Mouse (Mus musculus) cerebellum, adult 2 months (tissue): ENCODE results near the gene Syvn1.

Experiments
- CTCF ChIP-seq: fragments of 200-500 bp; IDR thresholded peaks from 2 replicates; pipeline ENCODE4 v1.5.1; 2011; ENCODE audit warnings: low read depth, mild to moderate bottlenecking, control low read depth, low read length, moderate library complexity, borderline replicate concordance; ENCODE audit not compliant: insufficient read depth
- POLR2A ChIP-seq: fragments of 200-500 bp; IDR thresholded peaks from 2 replicates; pipeline ENCODE4 v1.6.1; 2011; ENCODE audit warnings: low read length, control low read depth, borderline replicate concordance; ENCODE audit not compliant: insufficient read depth

GRCm38 (mm10) chr19:5999969-6000368 is 46.4 kb upstream of the Syvn1 start:
- TF ChIP-seq POLR2A (no peak), CTCF (no peak)
